8 mouse cellular contexts compared by ENCODE assay signal in the genomic region with DNA sequence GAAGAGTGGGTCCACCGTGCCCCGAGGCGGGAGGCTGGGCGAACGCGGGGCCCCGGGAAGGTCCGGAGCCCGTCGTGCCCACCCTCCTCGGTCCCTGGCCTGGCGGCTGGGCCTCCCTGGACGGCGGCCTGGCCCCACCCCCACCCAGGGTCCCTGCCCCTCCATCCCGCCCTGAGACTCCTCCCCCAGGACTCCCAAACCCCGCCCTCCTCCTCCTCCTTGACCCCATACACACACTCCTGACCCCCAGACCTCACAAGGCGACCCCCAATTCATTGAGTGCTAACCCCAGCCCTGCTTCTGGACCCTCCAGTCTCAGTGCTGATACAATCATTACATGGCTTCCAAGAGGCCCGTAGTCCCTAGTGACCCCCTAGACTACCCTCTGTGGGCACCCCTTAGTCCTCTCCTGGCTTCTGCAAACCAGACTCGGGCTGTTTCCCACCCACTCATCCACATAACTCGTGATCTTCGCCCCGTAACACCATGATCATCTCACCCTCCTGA. TPM values are rescaled to one million over a fixed set of nuclear protein-coding genes. Genes with fewer than 3 reads are reported as not detected.
DNase-seq lines count a peak whose midpoint lies in the region; ATAC-seq and TF ChIP-seq lines count a peak whose summit lies in the region.

No protein-coding gene starts in this region.

- peak overlapping the region; percentile 94 for H3K4me2 ChIP-seq in kidney, embryonic 16.5 days (replicated peaks; ENCODE audit: low read depth, low read length)
- H3K4me2 ChIP-seq in heart, embryonic 14.5 days (ENCODE audit: low read length) = peak overlapping the region; percentile 93
- peak overlapping the region; percentile 91 for H3K4me2 ChIP-seq in liver, embryonic 11.5 days
- H3K4me2 ChIP-seq in neural tube, embryonic 13.5 days = peak overlapping the region; percentile 87

- H3K9ac ChIP-seq in kidney, embryonic 16.5 days (replicated peaks; ENCODE audit: low read length) = peak overlapping the region; percentile 96
- peak overlapping the region; percentile 96 for H3K9ac ChIP-seq in heart, embryonic 14.5 days (ENCODE audit: low read length)
- peak overlapping the region; percentile 93 for H3K9ac ChIP-seq in liver, embryonic 11.5 days (ENCODE audit: low read depth, low read length)
- peak overlapping the region; percentile 94 for H3K9ac ChIP-seq in neural tube, embryonic 13.5 days

- WGBS in kidney, embryonic 16.5 days = 5% methylated on average over 21 of the region's 22 CpGs
- WGBS in heart, embryonic 14.5 days = 10% methylated on average over 21 of the region's 22 CpGs
- WGBS in liver, embryonic 11.5 days = 13% methylated on average over 14 of the region's 22 CpGs
- WGBS in neural tube, embryonic 13.5 days = 7% methylated on average over 21 of the region's 22 CpGs

- H3K27me3 ChIP-seq in kidney, embryonic 16.5 days (ENCODE audit: insufficient read depth, low read length) = no peaks in the 10 kb centered on the region
- no peaks in the 10 kb centered on the region for H3K27me3 ChIP-seq in heart, embryonic 14.5 days (ENCODE audit: control insufficient read depth, insufficient read depth, low read length)
- no peaks in the 10 kb centered on the region for H3K27me3 ChIP-seq in liver, embryonic 11.5 days (replicated peaks; ENCODE audit: control insufficient read depth, insufficient read depth, low read length)
- no peaks in the 10 kb centered on the region for H3K27me3 ChIP-seq in neural tube, embryonic 13.5 days

- no peak for DNase-seq in kidney, postnatal 14 days
- DNase-seq in liver, embryonic 11.5 days (ENCODE audit: low spot score) = no peak
- no peak for DNase-seq in layer of hippocampus, adult 9-11 months
- DNase-seq in thymus, postnatal 36 days = no peak

- peak; percentile 83 for ATAC-seq in kidney, embryonic 16.5 days (ENCODE audit: low FRiP score, low TSS enrichment)
- ATAC-seq in heart, embryonic 14.5 days (ENCODE audit: insufficient number of reproducible peaks, insufficient read depth, low FRiP score, low read depth) = peak; percentile 72
- ATAC-seq in liver, embryonic 11.5 days (replicated peaks; ENCODE audit: low FRiP score) = peak; percentile 66
- ATAC-seq in neural tube, embryonic 13.5 days (ENCODE audit: low read depth) = peak; percentile 25

- no peaks in the 10 kb centered on the region for H3K36me3 ChIP-seq in kidney, embryonic 16.5 days (ENCODE audit: insufficient read depth, low read length)
- no peaks in the 10 kb centered on the region for H3K36me3 ChIP-seq in heart, embryonic 14.5 days (ENCODE audit: control insufficient read depth, insufficient read depth, low read length)
- no peaks in the 10 kb centered on the region for H3K36me3 ChIP-seq in liver, embryonic 11.5 days (ENCODE audit: control insufficient read depth, insufficient read depth, low read length)
- H3K36me3 ChIP-seq in neural tube, embryonic 13.5 days = peaks cover 7% of the 10 kb centered on the region

- no peak for TF ChIP-seq CTCF in bone marrow macrophage, adult 2 months (IDR thresholded peaks at IDR 0.05; ENCODE audit: low read depth, low read length)

- peak overlapping the region; percentile 96 for H3K27ac ChIP-seq in kidney, embryonic 16.5 days (ENCODE audit: low read length)
- peak overlapping the region; percentile 57 for H3K27ac ChIP-seq in bone marrow macrophage, adult 2 months (ENCODE audit: insufficient read depth, low read depth, low read length)
- H3K27ac ChIP-seq in heart, embryonic 14.5 days (replicated peaks in 1 of 2; ENCODE audit: control insufficient read depth in 1 of 2, insufficient read depth in 1 of 2, low read depth in 2 of 2, low read length in 2 of 2) = peak overlapping the region; percentile 85 to 92
- H3K27ac ChIP-seq in liver, embryonic 11.5 days (ENCODE audit: low read depth, low read length) = peak overlapping the region; percentile 84
- peak overlapping the region; percentile 94 for H3K27ac ChIP-seq in neural tube, embryonic 13.5 days (replicated peaks)

- H3K9me3 ChIP-seq in kidney, embryonic 16.5 days (ENCODE audit: low read length) = no peaks in the 10 kb centered on the region
- H3K9me3 ChIP-seq in heart, embryonic 14.5 days (ENCODE audit: control insufficient read depth, low read length) = no peaks in the 10 kb centered on the region
- no peaks in the 10 kb centered on the region for H3K9me3 ChIP-seq in liver, embryonic 11.5 days (ENCODE audit: control insufficient read depth, low read length)
- H3K9me3 ChIP-seq in neural tube, embryonic 13.5 days = no peaks in the 10 kb centered on the region

- TF ChIP-seq POLR2A in bone marrow macrophage, adult 2 months (IDR thresholded peaks at IDR 0.05; ENCODE audit: borderline replicate concordance, low read depth, low read length) = no peak

- peak overlapping the region; percentile 87 for H3K4me3 ChIP-seq in kidney, embryonic 16.5 days (ENCODE audit: low read length)
- peak overlapping the region; percentile 83 for H3K4me3 ChIP-seq in bone marrow macrophage, adult 2 months (ENCODE audit: insufficient read depth, low read length)
- peak overlapping the region; percentile 81 to 89 for H3K4me3 ChIP-seq in heart, embryonic 14.5 days (ENCODE audit: control insufficient read depth in 1 of 2, insufficient read depth in 1 of 2, low read depth in 1 of 2, low read length in 2 of 2)
- peak overlapping the region; percentile 81 for H3K4me3 ChIP-seq in liver, embryonic 11.5 days (ENCODE audit: low read depth, low read length)
- peak overlapping the region; percentile 78 for H3K4me3 ChIP-seq in neural tube, embryonic 13.5 days

- peaks cover 40% of the 10 kb centered on the region for H3K4me1 ChIP-seq in kidney, embryonic 16.5 days (ENCODE audit: insufficient read depth, low read length)
- peaks cover 20% of the 10 kb centered on the region for H3K4me1 ChIP-seq in bone marrow macrophage, adult 2 months (ENCODE audit: control insufficient read depth, insufficient read depth, low read length)
- H3K4me1 ChIP-seq in heart, embryonic 14.5 days (ENCODE audit: control insufficient read depth in 2 of 2, insufficient read depth in 2 of 2, low read length in 2 of 2) = peaks cover 47 to 60% of the 10 kb centered on the region in 2 experiments
- peaks cover 24% of the 10 kb centered on the region for H3K4me1 ChIP-seq in liver, embryonic 11.5 days (replicated peaks; ENCODE audit: control insufficient read depth, insufficient read depth, low read length)
- H3K4me1 ChIP-seq in neural tube, embryonic 13.5 days (replicated peaks) = peaks cover 73% of the 10 kb centered on the region

RNA-seq across cellular contexts. Expression of a gene that starts 0.7 kb away (rescaled TPM):
- 38.2 and 40.4 TPM in 2 replicates for polyA plus RNA-seq in kidney, embryonic 16.5 days (2015; fragmentation: Nextera tagmentation; extraction: Ambion mirVana)
- polyA plus RNA-seq in bone marrow macrophage, adult 2 months (2012; ENCODE audit: insufficient read depth, insufficient read length, missing spikeins) = 7.7 and 12.0 TPM in 2 replicates
- 19.2 and 23.0 TPM in 2 replicates for polyA plus RNA-seq in heart, embryonic 14.5 days (2014; fragmentation: Nextera tagmentation; extraction: Ambion mirVana)
- 13.3 and 14.6 TPM in 2 replicates for polyA plus RNA-seq in liver, embryonic 11.5 days (2014; fragmentation: Nextera tagmentation; extraction: Ambion mirVana)
- 41.4 and 46.0 TPM in 2 replicates for polyA plus RNA-seq in neural tube, embryonic 13.5 days (2015; fragmentation: Nextera tagmentation; extraction: Ambion mirVana)

RNA-seq across cellular contexts. Expression of a gene that starts 30.0 kb away (rescaled TPM):
- polyA plus RNA-seq in kidney, embryonic 16.5 days (2015; fragmentation: Nextera tagmentation; extraction: Ambion mirVana) = 7.2 and 7.4 TPM in 2 replicates
- 41.4 and 44.7 TPM in 2 replicates for polyA plus RNA-seq in bone marrow macrophage, adult 2 months (2012; ENCODE audit: insufficient read depth, insufficient read length, missing spikeins)
- 1.5 and 1.9 TPM in 2 replicates for polyA plus RNA-seq in heart, embryonic 14.5 days (2014; fragmentation: Nextera tagmentation; extraction: Ambion mirVana)
- 24.1 and 27.3 TPM in 2 replicates for polyA plus RNA-seq in liver, embryonic 11.5 days (2014; fragmentation: Nextera tagmentation; extraction: Ambion mirVana)
- 5.6 TPM in 2 replicates for polyA plus RNA-seq in neural tube, embryonic 13.5 days (2015; fragmentation: Nextera tagmentation; extraction: Ambion mirVana)

RNA-seq across cellular contexts. Expression of a gene that starts 35.7 kb away (rescaled TPM):
- polyA plus RNA-seq in kidney, embryonic 16.5 days (2015; fragmentation: Nextera tagmentation; extraction: Ambion mirVana) = 18.6 and 19.9 TPM in 2 replicates
- polyA plus RNA-seq in bone marrow macrophage, adult 2 months (2012; ENCODE audit: insufficient read depth, insufficient read length, missing spikeins) = 0.11 TPM in 1 of 2 replicates, not detected in the other
- 0.53 and 1.4 TPM in 2 replicates for polyA plus RNA-seq in heart, embryonic 14.5 days (2014; fragmentation: Nextera tagmentation; extraction: Ambion mirVana)
- polyA plus RNA-seq in liver, embryonic 11.5 days (2014; fragmentation: Nextera tagmentation; extraction: Ambion mirVana) = 2.6 TPM in 2 replicates
- polyA plus RNA-seq in neural tube, embryonic 13.5 days (2015; fragmentation: Nextera tagmentation; extraction: Ambion mirVana) = 5.2 and 5.6 TPM in 2 replicates

RNA-seq across cellular contexts. Expression of a gene that starts 54.9 kb away (rescaled TPM):
- polyA plus RNA-seq in kidney, embryonic 16.5 days (2015; fragmentation: Nextera tagmentation; extraction: Ambion mirVana) = 2.1 and 2.2 TPM in 2 replicates
- polyA plus RNA-seq in bone marrow macrophage, adult 2 months (2012; ENCODE audit: insufficient read depth, insufficient read length, missing spikeins) = 29.5 and 30.6 TPM in 2 replicates
- 2.2 TPM in 2 replicates for polyA plus RNA-seq in heart, embryonic 14.5 days (2014; fragmentation: Nextera tagmentation; extraction: Ambion mirVana)
- 1.6 and 2.3 TPM in 2 replicates for polyA plus RNA-seq in liver, embryonic 11.5 days (2014; fragmentation: Nextera tagmentation; extraction: Ambion mirVana)
- 1.4 and 2.6 TPM in 2 replicates for polyA plus RNA-seq in neural tube, embryonic 13.5 days (2015; fragmentation: Nextera tagmentation; extraction: Ambion mirVana)

Comparison
In these comparisons a context has a peak if more than half of its experiments do, and no peak if none do; other contexts are left out.
1. ATAC-seq: peak in every context shown above with its lines; median percentile 83 in kidney, embryonic 16.5 days; 72 in heart, embryonic 14.5 days; 66 in liver, embryonic 11.5 days; 25 in neural tube, embryonic 13.5 days.